Mouse (Mus musculus): ENCODE data around the gene Sorbs1.

DNA sequence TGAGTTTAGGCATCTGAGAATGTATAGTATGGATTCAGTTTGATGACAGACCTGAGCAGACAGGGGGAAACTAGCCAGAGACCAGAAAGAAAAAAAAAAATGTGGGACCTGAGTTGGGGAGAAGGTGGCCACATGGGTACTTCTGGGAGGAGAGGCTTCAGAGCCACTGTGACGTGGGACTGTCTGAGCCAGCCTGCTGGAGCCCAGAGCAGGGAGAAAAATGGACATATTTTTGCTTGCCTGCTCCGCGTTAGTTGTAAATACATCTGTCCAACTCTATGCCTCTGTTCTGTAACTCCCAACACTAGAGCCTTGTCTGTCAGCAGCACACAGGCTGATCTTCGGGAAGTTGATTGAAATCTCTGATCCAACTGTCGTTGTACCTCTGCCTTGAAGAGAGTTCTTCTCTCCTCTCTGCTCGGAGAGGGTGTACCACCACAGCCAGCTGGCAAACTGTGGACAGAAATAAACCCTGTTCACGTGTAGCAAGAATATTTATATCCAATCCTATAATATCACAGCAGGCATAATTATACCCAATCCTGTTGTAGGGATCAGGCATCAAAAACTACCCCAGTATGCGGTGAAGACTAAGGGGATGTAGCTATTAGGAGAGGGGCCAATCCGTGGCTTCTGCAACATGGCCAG, 12.9 kb upstream of the Sorbs1 start:
- TF ChIP-seq CTCF (IDR thresholded peaks at IDR 0.05; ENCODE audit: low read depth) (no peak), EP300 (IDR thresholded peaks at IDR 0.05; ENCODE audit: low read depth) (no peak)

Measured in liver, embryonic 14.5 days (tissue).